Mouse (Mus musculus) T-helper 1 cell (primary cell): ENCODE data around the gene Gjb6.

ENCODE experiments used
- in situ Hi-C: fragments of 300-600 bp; cut with MboI, MseI; formaldehyde crosslinking; loops from one replicate; pipeline ENCODE4 v1.15.1; 2025; ENCODE audit warnings: high pct_unique_total_duplicates

Gene Gjb6

GRCm38 (mm10) chr14:57089107-57089506 is 44.3 kb downstream of the Gjb6 start:
- in situ Hi-C loops, result loop anchor here (10.0 kb wide), 1 partner anchor 646 kb away; no protein-coding TSS in a partner anchor

DNA sequence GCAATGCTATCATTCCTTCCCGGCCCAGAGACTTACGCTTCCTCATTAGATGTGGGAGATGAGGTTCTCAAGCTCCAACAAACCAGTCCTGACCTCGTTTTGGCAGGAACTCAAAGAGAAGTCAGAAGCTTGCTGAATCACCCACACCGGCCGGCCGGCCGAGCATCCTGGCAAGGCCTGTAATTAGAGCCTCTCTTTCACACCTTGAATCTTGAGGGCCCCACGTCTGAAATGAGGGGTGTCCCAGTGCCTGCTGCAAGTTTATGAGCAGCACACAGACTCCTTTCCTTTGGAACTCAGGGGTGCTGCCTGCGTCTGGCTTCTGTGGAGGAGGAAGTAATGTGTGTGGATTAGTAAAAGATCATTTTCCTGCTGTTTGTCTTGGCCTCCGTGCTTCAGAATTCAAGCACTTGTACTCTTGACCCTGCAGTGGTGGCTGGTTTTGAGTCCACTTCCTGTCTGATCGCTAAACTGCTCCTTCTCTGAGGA is 49.2 kb downstream of the Gjb6 start:
- in situ Hi-C loops, result loop anchor here (10.0 kb wide), 1 partner anchor 651 kb away; no protein-coding TSS in a partner anchor

GRCm38 (mm10) chr14:57082863-57083262 is 50.5 kb downstream of the Gjb6 start:
- in situ Hi-C loops, result loop anchor here (10.0 kb wide), 1 partner anchor 652 kb away; no protein-coding TSS in a partner anchor

DNA sequence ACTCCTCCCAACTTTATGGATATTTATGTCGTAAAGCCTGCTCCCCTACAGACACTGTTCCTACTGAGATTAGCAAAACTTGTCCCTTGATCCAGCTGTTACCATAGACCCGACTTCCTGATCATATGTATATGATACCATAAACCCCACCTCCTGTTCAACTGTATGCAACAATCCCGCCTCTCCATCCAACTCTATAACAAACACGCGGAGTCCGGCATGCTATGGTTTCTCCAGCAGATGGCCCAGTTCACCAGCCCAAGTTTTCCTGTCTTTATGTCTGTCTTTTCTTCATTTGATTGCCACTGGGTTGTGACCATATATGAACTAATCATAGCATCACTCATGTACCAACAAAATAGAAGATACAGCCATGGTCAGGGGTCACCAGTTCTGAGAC is 57.9 kb downstream of the Gjb6 start:
- in situ Hi-C loops, result no loop called here
